Mouse (Mus musculus) adrenal gland, adult 18-20 months (tissue): ENCODE results near the gene Eef1e1. TPM values are rescaled to one million over a fixed set of nuclear protein-coding genes. Genes with fewer than 3 reads are reported as not detected.

Source experiments
- DNase-seq, 2 experiments: peaks; one replicate each; pipeline ENCODE4 v3.0.0; 2021 to 2022; ENCODE audit warnings: low spot score in 2 of 2
- total RNA-seq, 2 experiments: library from RNA; stranded (reverse); gene quantifications; 1 replicate in 1 of 2; 2 replicates in 1 of 2; pipeline ENCODE4 v1.2.3; 2021

Gene Eef1e1
- total RNA-seq, 2 experiments from 2014 or later, result 28.9 to 44.0 TPM

DNA sequence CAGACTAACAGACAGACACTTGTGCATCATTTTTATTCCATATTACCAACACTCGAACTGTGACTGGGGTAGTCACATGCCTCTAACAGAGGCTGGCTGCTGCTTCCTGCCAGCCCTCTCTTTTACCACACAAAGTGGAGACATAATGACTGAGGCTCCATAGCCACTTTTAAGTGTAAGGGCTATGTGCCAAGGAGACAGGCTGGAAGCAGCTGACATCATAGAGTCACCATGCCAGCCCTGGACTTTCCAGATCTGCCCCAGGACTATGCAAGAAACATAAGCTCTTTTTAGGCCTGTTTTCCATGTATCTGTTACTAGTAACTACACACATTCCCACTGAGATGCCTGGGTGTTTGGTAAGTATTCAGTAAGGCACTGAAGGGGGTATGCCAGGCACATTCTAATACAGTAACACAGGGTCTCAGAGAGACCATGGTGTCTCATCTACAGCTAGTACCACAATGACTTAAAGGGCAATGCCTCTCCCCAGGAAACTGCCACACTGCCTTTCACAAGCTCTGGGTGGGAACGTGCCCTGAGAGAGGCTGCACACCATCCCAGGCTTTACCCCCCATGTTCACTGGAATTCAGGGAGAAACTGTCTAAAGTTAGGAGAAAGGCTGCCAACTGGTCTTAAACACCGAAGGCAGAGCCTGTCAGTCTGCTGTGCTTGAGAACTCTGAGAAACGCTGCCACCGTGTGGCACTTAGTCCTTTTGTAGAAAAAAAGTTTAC lies 33.2 kb downstream of the Eef1e1 start:
- peak in 1 of 2 experiments; percentile 41 for DNase-seq

GRCm38 (mm10) chr13:38624292-38624902 lies 34.5 kb downstream of the Eef1e1 start:
- DNase-seq, result no peak

GRCm38 (mm10) chr13:38623296-38623695 lies 35.6 kb downstream of the Eef1e1 start:
- no peak for DNase-seq

GRCm38 (mm10) chr13:38618001-38618630 lies 40.7 kb downstream of the Eef1e1 start:
- DNase-seq, result peak in 1 of 2 experiments; percentile 40

GRCm38 (mm10) chr13:38616887-38617286 lies 42.0 kb downstream of the Eef1e1 start:
- DNase-seq, result no peak

DNA sequence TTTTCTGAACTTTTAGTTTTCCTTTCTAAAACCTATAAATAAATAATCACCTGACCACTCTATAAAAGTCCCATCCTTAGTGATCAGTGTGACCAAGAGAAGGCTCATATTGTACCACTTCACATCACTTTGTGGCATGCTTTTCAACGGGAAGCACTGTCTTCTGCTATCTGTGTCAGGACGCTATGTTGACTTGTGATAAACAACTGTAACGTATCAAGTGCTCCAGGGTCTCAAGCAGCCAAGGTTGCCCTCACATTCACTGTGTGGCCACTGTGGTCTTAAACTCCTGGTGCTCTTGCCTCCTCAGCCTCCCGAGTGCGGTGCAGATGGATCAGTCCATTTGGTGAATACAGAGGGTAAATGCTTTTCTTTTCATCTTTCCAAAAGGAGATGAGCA lies 43.2 kb downstream of the Eef1e1 start:
- no peak for DNase-seq

DNA sequence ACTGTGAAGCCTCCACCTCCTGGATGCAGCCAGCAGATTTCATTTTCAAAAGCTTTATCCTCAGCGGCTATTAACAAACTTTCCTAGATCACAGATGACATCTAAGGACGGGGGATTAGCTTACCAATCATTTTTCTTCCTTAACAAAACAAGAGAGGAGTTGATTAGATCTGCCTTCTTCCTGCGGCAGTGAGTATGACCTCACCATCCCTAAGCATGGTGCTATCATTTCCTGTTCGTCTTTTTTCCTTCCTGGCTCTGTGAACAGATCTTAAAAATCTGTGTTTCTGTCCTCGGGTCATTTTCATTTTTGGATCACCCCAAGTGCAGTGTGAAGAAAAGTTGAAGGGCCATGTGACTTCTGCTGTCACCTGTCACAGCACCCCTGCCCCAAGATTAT lies 44.6 kb downstream of the Eef1e1 start:
- DNase-seq, result no peak

GRCm38 (mm10) chr13:38613583-38613982 lies 45.3 kb downstream of the Eef1e1 start:
- DNase-seq, result no peak

- DNase-seq, result no peak
Measured at GRCm38 (mm10) chr13:38612608-38613007, 46.2 kb downstream of the Eef1e1 start.

GRCm38 (mm10) chr13:38612179-38612578 lies 46.7 kb downstream of the Eef1e1 start:
- no peak for DNase-seq

- DNase-seq, result peak; percentile 40 to 46
Measured at GRCm38 (mm10) chr13:38610336-38610735, 48.5 kb downstream of the Eef1e1 start.

DNA sequence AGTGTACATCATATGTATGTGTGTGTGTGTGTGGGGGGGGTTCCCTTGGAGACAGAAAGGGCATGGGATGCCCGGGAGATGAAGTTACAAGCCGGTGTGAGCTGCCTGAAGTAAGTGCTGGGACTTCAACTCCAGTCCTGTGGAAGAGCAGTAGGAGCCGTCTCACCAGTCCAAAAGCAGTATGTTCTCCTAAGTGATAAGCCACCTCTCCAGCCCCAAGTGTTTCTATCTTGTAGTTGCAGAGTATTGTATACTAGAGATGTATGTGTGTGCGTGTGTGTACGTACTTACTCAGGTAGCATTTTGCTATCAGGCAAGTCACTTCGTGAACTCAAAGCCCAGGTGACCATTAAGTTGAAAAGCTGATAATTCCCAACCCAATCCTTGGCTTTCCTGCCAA lies 51.7 kb downstream of the Eef1e1 start:
- DNase-seq, result no peak

- DNase-seq, result no peak
Measured at GRCm38 (mm10) chr13:38605353-38605752, 53.5 kb downstream of the Eef1e1 start.

DNA sequence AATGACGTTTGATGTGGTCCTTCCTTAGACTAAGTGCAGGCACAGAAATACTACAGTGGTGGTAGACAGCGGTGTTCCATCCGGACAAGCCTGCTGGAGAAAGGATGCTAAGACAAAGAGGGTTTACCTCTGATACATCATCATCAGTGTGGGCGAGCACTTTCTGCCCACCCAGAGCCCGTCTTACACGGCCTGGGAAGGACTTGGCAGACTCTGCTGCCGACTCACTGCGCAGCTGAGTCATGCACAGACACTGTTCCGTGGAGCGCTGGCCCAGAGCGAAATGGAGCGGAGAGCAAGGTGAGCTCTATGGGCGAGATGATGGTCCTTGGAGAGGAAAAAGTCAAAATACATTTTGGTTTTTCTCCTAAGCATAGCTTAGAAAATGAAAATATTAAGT lies 55.9 kb downstream of the Eef1e1 start:
- peak in 1 of 2 experiments; percentile 45 for DNase-seq

DNA sequence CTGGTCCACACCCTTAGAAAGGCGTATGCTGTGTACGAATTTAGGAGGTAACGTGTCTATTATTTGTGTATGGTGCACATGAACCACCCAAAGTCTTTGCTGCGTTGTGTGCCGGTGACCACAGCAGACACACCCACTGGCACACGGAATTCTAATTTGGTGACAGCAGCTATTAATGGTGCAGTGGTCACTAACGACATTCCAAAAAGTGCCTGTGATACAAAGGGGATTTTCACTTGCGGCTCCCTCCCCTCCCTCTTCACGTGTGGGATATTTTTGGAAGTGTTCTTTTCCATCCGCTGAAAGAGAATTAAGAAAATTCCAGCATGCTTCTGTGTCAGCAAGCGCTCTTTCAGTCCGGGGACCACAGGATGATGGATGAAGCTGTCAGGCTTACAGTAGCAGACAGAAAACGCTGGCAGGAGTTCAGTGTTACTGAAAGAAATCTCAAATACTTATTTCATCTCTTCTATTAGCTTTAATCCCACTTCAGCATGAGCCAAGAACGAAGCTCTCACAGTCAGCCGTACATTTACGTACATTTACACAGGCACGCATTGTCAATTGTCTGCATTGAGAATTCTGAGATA lies 56.5 kb downstream of the Eef1e1 start:
- DNase-seq, result no peak

DNA sequence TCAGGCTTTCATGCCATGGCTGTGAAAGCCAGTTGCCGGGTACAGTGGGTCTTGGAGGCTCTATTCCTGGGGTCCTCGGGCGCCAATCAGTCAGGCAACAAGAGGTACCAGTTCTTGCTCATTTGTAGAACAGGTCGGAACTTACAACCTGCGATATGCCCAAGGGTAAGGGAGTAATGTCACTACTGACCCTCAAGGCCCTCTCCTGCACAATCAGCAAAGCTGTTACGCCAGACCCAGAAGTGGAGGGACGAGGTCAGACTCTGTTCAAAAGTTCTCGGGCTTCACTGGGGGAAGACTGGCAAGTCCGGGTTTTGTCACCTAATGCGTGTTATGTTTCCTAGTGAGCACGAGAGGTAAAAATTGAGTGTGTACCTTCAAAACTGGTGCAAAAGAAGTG lies 58.0 kb downstream of the Eef1e1 start:
- no peak for DNase-seq

GRCm38 (mm10) chr13:38597076-38597475 lies 61.8 kb downstream of the Eef1e1 start:
- no peak for DNase-seq

DNA sequence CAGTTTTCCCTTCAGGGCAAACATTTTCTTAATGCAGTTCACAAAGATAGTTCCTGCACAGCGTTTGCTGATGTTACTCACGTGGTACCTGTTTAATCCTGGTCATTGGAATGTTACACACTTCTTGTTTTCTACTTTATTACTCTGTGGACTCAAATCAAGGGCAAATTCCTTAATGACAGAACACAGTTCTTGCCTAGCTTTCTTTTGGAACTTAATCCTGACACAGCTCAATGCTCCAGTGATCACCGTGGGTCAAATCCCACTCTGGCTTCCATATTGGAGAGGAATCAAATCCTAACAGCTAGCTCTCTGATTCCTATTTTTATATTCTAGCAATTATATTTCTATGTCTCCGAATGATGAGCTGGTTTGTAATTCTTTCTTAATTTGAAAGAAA lies 62.4 kb downstream of the Eef1e1 start:
- no peak for DNase-seq
